Mouse (Mus musculus): ENCODE results near the gene Taar6. TPM values are rescaled to one million over a fixed set of nuclear protein-coding genes. Genes with fewer than 3 reads are reported as not detected.

The Taar6 gene
- polyA plus RNA-seq, 1 experiment from 2014 or later: not detected

Other genes starting within 250 kb of the Taar6 start
- 105 and 112 TPM in 2 replicates for gene Rps12, start 198.4 kb downstream of the Taar6 start, polyA plus RNA-seq (2016; fragmentation: Nextera tagmentation; extraction: Ambion mirVana)
- gene Slc18b1, start 188.7 kb downstream of the Taar6 start, polyA plus RNA-seq (2016; fragmentation: Nextera tagmentation; extraction: Ambion mirVana): 12.0 and 16.7 TPM in 2 replicates
- not detected in 2 replicates for gene Vnn3, start 134.2 kb downstream of the Taar6 start, polyA plus RNA-seq (2016; fragmentation: Nextera tagmentation; extraction: Ambion mirVana)
- 0.42 and 0.44 TPM in 2 replicates for gene Vnn1, start 91.0 kb downstream of the Taar6 start, polyA plus RNA-seq (2016; fragmentation: Nextera tagmentation; extraction: Ambion mirVana)
- gene Taar1, start 65.3 kb downstream of the Taar6 start, polyA plus RNA-seq (2016; fragmentation: Nextera tagmentation; extraction: Ambion mirVana): not detected in 2 replicates
- not detected in 2 replicates for gene Taar2, start 47.1 kb downstream of the Taar6 start, polyA plus RNA-seq (2016; fragmentation: Nextera tagmentation; extraction: Ambion mirVana)
- gene Taar3, start 36.1 kb downstream of the Taar6 start, polyA plus RNA-seq (2016; fragmentation: Nextera tagmentation; extraction: Ambion mirVana): not detected in 2 replicates
- not detected in 2 replicates for gene Taar4, start 25.2 kb downstream of the Taar6 start, polyA plus RNA-seq (2016; fragmentation: Nextera tagmentation; extraction: Ambion mirVana)
- gene Taar5, start 14.9 kb downstream of the Taar6 start, polyA plus RNA-seq (2016; fragmentation: Nextera tagmentation; extraction: Ambion mirVana): not detected in 2 replicates
- not detected in 2 replicates for gene Taar7a, start 7.8 kb upstream of the Taar6 start, polyA plus RNA-seq (2016; fragmentation: Nextera tagmentation; extraction: Ambion mirVana)
- gene Taar7b, start 14.3 kb upstream of the Taar6 start, polyA plus RNA-seq (2016; fragmentation: Nextera tagmentation; extraction: Ambion mirVana): not detected in 2 replicates
- not detected in 2 replicates for gene Taar7d, start 41.6 kb upstream of the Taar6 start, polyA plus RNA-seq (2016; fragmentation: Nextera tagmentation; extraction: Ambion mirVana)
- not detected in 2 replicates for gene Taar7e, start 52.0 kb upstream of the Taar6 start, polyA plus RNA-seq (2016; fragmentation: Nextera tagmentation; extraction: Ambion mirVana)
- not detected in 2 replicates for gene Taar7f, start 63.9 kb upstream of the Taar6 start, polyA plus RNA-seq (2016; fragmentation: Nextera tagmentation; extraction: Ambion mirVana)
- gene Taar8a, start 90.9 kb upstream of the Taar6 start, polyA plus RNA-seq (2016; fragmentation: Nextera tagmentation; extraction: Ambion mirVana): not detected in 2 replicates
- not detected in 2 replicates for gene Taar8b, start 106.6 kb upstream of the Taar6 start, polyA plus RNA-seq (2016; fragmentation: Nextera tagmentation; extraction: Ambion mirVana)
- not detected in 2 replicates for gene Taar8c, start 116.3 kb upstream of the Taar6 start, polyA plus RNA-seq (2016; fragmentation: Nextera tagmentation; extraction: Ambion mirVana)
- not detected in 2 replicates for gene Taar9, start 123.9 kb upstream of the Taar6 start, polyA plus RNA-seq (2016; fragmentation: Nextera tagmentation; extraction: Ambion mirVana)
- gene Stx7, start 163.7 kb upstream of the Taar6 start, polyA plus RNA-seq (2016; fragmentation: Nextera tagmentation; extraction: Ambion mirVana): 151 and 171 TPM in 2 replicates
- 32.6 and 39.2 TPM in 2 replicates for gene Moxd1, start 237.9 kb upstream of the Taar6 start, polyA plus RNA-seq (2016; fragmentation: Nextera tagmentation; extraction: Ambion mirVana)